Mouse (Mus musculus) heart, embryonic 14.5 days (tissue): ENCODE measurements at regions not wholly inside any gene's neighbourhood (a gene's known extent, or its start where the extent isn't known, plus 50 kb on each side); places are given as distances from the start of the nearest gene placed in this dataset.
A peak's percentile ranks its signal among the peaks of the same experiment; 100 is the strongest.

Experiments used
- ATAC-seq: fragments of 200-750 bp; cut with Nextera tagmentation; 2 replicates; pipeline ENCODE4 v1.8.0; 2017; ENCODE audit warnings: low read depth, moderate TSS enrichment; ENCODE audit not compliant: insufficient number of reproducible peaks, insufficient read depth, low FRiP score
- H3K27ac ChIP-seq, 2 experiments: fragments of 200-500 bp in 1 of 2; fragments of 300-500 bp in 1 of 2; sonication (generic) in 1 of 2; replicated peaks in 1 of 2; 2 replicates each; pipeline ENCODE4 v1.5.1; 2012 to 2014; ENCODE audit warnings: low read depth in 2 of 2, low read length in 2 of 2, control low read depth in 1 of 2, mild to moderate bottlenecking in 1 of 2, mixed read lengths in 1 of 2; ENCODE audit not compliant: control insufficient read depth in 1 of 2, insufficient read depth in 1 of 2
- H3K27me3 ChIP-seq: fragments of 300-500 bp; sonication (generic); 2 replicates; pipeline ENCODE4 v1.6.1; 2014; ENCODE audit warnings: mild to moderate bottlenecking, low read length, control low read depth; ENCODE audit not compliant: control insufficient read depth, insufficient read depth
- H3K36me3 ChIP-seq: fragments of 300-500 bp; sonication (generic); 2 replicates; pipeline ENCODE4 v1.6.1; 2014; ENCODE audit warnings: mild to moderate bottlenecking, control low read depth, low read length, mixed read lengths; ENCODE audit not compliant: control insufficient read depth, insufficient read depth
- H3K4me1 ChIP-seq, 2 experiments: fragments of 200-500 bp in 1 of 2; fragments of 300-500 bp in 1 of 2; sonication (generic) in 1 of 2; 2 replicates each; pipeline ENCODE4 v1.6.1; 2012 to 2014; ENCODE audit warnings: low read length in 2 of 2, control low read depth in 1 of 2, mixed read lengths in 1 of 2; ENCODE audit not compliant: control insufficient read depth in 2 of 2, insufficient read depth in 2 of 2
- H3K4me2 ChIP-seq: fragments of 300-500 bp; sonication (generic); 2 replicates; pipeline ENCODE4 v1.6.1; 2014; ENCODE audit warnings: mild to moderate bottlenecking, low read length
- H3K4me3 ChIP-seq, 2 experiments: fragments of 200-500 bp in 1 of 2; fragments of 300-500 bp in 1 of 2; sonication (generic) in 1 of 2; 2 replicates each; pipeline ENCODE4 v1.5.1; 2012 to 2014; ENCODE audit warnings: low read length in 2 of 2, mild to moderate bottlenecking in 2 of 2, control low read depth in 1 of 2, low read depth in 1 of 2, moderate library complexity in 1 of 2; ENCODE audit not compliant: control insufficient read depth in 1 of 2, insufficient read depth in 1 of 2
- H3K9ac ChIP-seq: fragments of 300-500 bp; sonication (generic); 2 replicates; pipeline ENCODE4 v1.6.1; 2014; ENCODE audit warnings: mild to moderate bottlenecking, low read length
- H3K9me3 ChIP-seq: fragments of 300-500 bp; sonication (generic); 2 replicates; pipeline ENCODE4 v1.6.1; 2016; ENCODE audit warnings: low read length, control low read depth; ENCODE audit not compliant: control insufficient read depth
- WGBS: fragments of 180-500 bp; shearing (Covaris S2); extraction: QIAGEN DNeasy Blood & Tissue Kit; methylation state at CpG from one replicate; pipeline ENCODE4 v1.1.7; 2014; 5-methylcytosine and 5-hydroxymethylcytosine counted together

DNA sequence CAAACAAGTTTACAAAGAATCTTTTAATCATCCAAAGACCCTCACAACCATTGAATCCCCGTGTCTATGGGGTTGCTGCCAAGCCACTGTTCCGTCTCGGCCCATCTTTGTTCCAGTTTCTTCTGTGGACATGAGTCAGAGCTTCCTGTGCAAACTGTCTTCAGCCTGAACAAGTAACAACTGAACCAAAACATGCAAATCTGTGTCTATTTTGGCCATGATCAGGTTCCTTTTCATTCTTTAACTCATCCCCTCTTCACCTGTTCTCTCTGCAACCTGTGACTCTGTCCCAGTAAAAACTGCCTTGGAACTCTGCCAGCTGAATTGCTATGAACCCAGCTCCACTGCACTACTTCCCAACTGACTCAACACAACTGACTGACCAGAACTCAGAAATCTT lies 563.2 kb downstream of the Nfib start:
- Histone ChIP-seq H3K9ac (no peak overlapping the region), H3K4me1 (no peaks in the 10 kb centered on the region), H3K4me2 (no peak overlapping the region), H3K36me3 (no peaks in the 10 kb centered on the region), H3K4me3 (no peak overlapping the region), H3K27me3 (no peaks in the 10 kb centered on the region), H3K9me3 (no peaks in the 10 kb centered on the region), H3K27ac (no peak overlapping the region)
- 51% methylated on average over 3 of the region's 3 CpGs for WGBS
- ATAC-seq = no peak

DNA sequence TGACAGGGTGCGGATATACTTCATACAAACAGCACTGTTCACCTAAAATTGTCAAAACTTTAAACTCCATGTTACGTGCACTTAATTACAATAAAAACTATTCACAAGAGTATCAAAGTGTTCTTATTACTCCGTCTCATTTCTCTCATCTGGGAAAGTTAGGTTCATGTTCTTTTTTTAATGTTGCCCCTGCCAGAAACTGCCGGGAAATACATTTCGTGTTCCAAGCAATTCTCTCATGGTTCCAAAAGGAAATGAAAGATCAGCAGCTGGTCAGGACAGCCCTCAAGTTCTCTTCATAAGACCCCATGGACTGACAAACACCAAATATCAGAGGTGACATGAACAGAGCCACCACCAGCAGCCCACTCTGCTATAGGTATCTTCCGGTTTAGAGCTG lies 565.7 kb downstream of the Nfib start:
- Histone ChIP-seq H3K4me1 (no peaks in the 10 kb centered on the region), H3K4me2 (no peak overlapping the region), H3K4me3 (no peak overlapping the region), H3K9me3 (no peaks in the 10 kb centered on the region), H3K9ac (no peak overlapping the region), H3K27ac (no peak overlapping the region), H3K36me3 (no peaks in the 10 kb centered on the region), H3K27me3 (no peaks in the 10 kb centered on the region)
- no peak for ATAC-seq
- 89% methylated on average over 6 of the region's 6 CpGs for WGBS

DNA sequence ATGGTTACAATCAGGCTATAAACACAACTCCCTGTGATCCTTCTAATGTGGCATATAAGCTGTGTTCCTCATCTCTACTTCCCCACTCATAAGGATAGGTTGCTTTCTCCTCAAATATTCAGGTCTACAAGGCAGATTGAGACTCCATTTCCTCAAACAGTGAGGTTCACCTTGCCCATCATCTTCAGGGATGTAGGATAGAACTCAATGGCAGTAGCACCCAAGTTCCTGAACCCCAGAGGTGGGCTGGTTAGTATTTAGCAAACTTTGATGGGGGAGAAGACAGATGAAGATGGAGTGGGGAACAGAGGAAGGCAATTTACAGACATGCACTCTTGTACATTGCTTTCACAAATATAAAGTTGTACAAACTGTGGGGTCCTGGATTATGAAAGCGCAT lies 566.5 kb downstream of the Nfib start:
- Histone ChIP-seq H3K4me1 (peaks cover 0 to 2% of the 10 kb centered on the region in 2 experiments; a peak in 2 of 4 replicates), H3K27me3 (no peaks in the 10 kb centered on the region), H3K4me2 (no peak overlapping the region), H3K36me3 (no peaks in the 10 kb centered on the region), H3K27ac (no peak overlapping the region), H3K4me3 (no peak overlapping the region), H3K9me3 (no peaks in the 10 kb centered on the region), H3K9ac (no peak overlapping the region)
- WGBS = 94% methylated on average over 1 of the region's 1 CpGs
- no peak for ATAC-seq

DNA sequence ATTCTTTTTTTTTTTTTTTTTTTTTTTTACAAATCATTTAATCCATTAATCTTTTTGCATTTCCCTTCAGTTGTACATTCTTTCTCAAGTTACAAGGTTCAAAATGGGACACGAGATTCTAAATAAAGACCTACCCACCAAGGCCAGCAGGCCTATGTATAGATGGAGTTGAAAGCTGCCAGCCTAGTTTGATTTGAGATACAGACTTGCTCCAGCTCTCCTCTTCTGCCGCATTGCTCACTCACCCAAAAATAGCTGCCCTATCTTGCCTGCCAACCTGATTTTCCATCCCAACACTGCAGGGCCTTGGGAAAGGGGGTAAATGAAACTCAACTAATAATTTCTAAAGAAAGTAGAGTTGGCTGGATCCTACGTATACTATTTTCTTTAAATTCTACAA lies 572.7 kb downstream of the Nfib start:
- Histone ChIP-seq H3K4me2 (0 out of 2 replicates have a peak overlapping the region, but pooled peaks have one; percentile 21), H3K4me1 (peaks cover 6 to 19% of the 10 kb centered on the region in 2 experiments), H3K9me3 (no peaks in the 10 kb centered on the region), H3K4me3 (no peak overlapping the region), H3K9ac (no peak overlapping the region), H3K27ac (peak overlapping the region; percentile 80 to 90; a peak in 3 of 4 replicates), H3K27me3 (no peaks in the 10 kb centered on the region), H3K36me3 (no peaks in the 10 kb centered on the region)
- ATAC-seq = peak; percentile 66
- 14% methylated on average over 3 of the region's 3 CpGs for WGBS

DNA sequence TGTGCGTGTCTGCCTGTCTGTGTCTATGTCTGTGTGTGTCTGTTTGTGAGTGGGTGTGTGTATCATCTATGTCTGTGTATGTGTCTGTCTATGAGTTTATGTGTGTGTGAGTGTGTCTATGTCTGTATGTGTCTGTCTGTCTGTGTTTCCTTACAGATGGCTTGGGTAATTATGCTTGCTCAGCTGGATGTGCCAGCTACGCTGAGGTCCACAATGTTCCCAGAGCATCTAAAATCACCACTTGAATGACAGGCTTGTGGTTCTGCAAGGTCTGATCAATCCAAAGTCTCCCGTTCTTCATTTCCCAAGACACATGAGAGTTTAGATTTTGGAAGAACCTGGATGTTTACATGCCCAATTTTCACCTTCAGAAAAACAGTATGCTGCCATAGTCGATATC lies 573.2 kb downstream of the Nfib start:
- WGBS = 52% methylated on average over 4 of the region's 4 CpGs
- ATAC-seq = no peak
- 0 out of 2 replicates have a peak overlapping the region, but pooled peaks have one; percentile 13 for H3K9ac ChIP-seq
- no peak overlapping the region for H3K4me2 ChIP-seq
- no peaks in the 10 kb centered on the region for H3K9me3 ChIP-seq
- no peak overlapping the region for H3K4me3 ChIP-seq
- H3K36me3 ChIP-seq = no peaks in the 10 kb centered on the region
- H3K4me1 ChIP-seq = peaks cover 6 to 19% of the 10 kb centered on the region in 2 experiments
- peak overlapping the region; percentile 78 to 90 for H3K27ac ChIP-seq
- no peaks in the 10 kb centered on the region for H3K27me3 ChIP-seq

DNA sequence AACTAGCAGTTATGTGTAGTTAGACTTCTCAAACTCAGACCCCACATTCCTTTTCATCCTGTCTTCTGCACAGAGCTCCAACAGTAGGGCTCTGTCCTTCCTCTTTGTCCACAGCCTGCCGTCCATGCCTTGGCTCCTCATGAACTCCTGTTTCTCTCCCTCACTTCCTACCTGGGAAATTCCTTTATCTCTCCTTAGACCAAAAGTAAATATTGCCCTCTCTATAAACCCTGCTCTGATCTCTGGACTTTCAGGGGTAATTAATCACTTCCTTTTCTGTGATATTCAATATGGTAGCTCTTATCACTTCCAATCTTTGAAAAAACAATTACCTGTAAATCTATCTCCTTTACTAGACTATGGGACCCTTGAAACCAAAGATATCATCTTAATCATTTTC lies 576.1 kb downstream of the Nfib start:
- Histone ChIP-seq H3K27me3 (no peaks in the 10 kb centered on the region), H3K4me3 (no peak overlapping the region), H3K27ac (no peak overlapping the region), H3K9ac (no peak overlapping the region), H3K4me1 (peaks cover 6 to 19% of the 10 kb centered on the region in 2 experiments), H3K9me3 (no peaks in the 10 kb centered on the region), H3K4me2 (no peak overlapping the region), H3K36me3 (no peaks in the 10 kb centered on the region)
- no peak for ATAC-seq
- WGBS = 61% methylated on average over 1 of the region's 1 CpGs

DNA sequence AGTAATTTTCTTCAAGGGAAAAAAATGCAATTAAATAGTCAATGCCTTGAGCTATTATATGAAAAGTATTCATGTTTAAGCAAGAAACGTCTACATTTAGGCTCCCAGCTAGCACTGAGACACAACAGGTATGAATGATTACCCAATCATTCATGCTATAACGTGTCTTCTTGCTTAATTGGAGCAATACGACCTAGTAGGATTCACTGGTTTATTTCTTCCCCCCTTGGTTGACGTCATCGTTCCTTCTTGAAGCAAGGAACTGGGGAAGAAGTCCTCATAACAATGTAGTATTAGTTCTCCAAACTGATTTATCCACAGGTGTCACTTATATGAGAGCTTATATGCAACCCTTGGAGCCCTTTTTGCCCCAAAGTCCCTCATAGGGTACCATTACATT lies 581.8 kb downstream of the Nfib start:
- no peak overlapping the region for H3K4me3 ChIP-seq
- H3K9ac ChIP-seq = no peak overlapping the region
- H3K27ac ChIP-seq = no peak overlapping the region
- WGBS = 91% methylated on average over 5 of the region's 5 CpGs
- no peaks in the 10 kb centered on the region for H3K27me3 ChIP-seq
- ATAC-seq = no peak
- peaks cover 2 to 4% of the 10 kb centered on the region in 2 experiments; a peak in 2 of 4 replicates for H3K4me1 ChIP-seq
- H3K9me3 ChIP-seq = no peaks in the 10 kb centered on the region
- no peak overlapping the region for H3K4me2 ChIP-seq
- no peaks in the 10 kb centered on the region for H3K36me3 ChIP-seq

DNA sequence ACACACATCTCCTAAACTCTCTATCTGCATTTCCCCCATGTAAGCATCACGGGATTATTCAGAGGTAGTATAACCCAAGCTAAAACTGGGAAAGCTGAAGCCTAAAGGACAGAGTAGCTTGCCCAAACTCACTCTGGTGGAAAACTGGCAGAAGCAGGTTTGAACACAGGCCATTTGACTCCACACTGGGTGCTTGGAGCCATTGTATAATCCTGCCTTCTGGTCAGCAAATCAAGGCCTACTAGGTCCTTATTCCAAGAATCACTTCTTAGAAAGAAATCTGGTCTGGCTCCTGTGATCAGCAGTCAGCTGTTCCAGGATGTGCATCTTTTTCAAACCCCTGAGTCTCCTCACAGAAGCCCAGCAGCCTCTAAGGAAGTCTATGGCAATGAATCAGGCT lies 582.4 kb downstream of the Nfib start:
- Histone ChIP-seq H3K27ac (no peak overlapping the region), H3K9ac (no peak overlapping the region), H3K4me1 (peaks cover 2 to 4% of the 10 kb centered on the region in 2 experiments; a peak in 2 of 4 replicates), H3K27me3 (no peaks in the 10 kb centered on the region), H3K4me3 (no peak overlapping the region), H3K9me3 (no peaks in the 10 kb centered on the region), H3K36me3 (no peaks in the 10 kb centered on the region), H3K4me2 (no peak overlapping the region)
- no peak for ATAC-seq
- WGBS = 96% methylated on average over 1 of the region's 1 CpGs
